Mouse (Mus musculus) MEL (cell line): ENCODE results near the gene Pgls. TPM values are rescaled to one million over a fixed set of nuclear protein-coding genes. Genes with fewer than 3 reads are reported as not detected.
A peak's percentile ranks its signal among the peaks of the same experiment; 100 is the strongest.

Experiments used
- DNase-seq: peaks from one replicate; pipeline ENCODE4 v3.0.0; 2011; ENCODE audit warnings: low read depth, low spot score
- H3K27ac ChIP-seq: 2 replicates; pipeline ENCODE4 v1.5.1; 2012; ENCODE audit warnings: low read depth, mild to moderate bottlenecking, control low read depth, low read length, moderate library complexity; ENCODE audit not compliant: control insufficient read depth
- H3K27me3 ChIP-seq, 2 experiments: fragments of 150-350 bp in 1 of 2; sonication (generic) in 1 of 2; 2 replicates each; pipeline ENCODE4 v1.6.1; 2012; ENCODE audit warnings: low read length in 2 of 2, mild to moderate bottlenecking in 2 of 2, improper control_type of control experiment in 1 of 2, moderate library complexity in 1 of 2; ENCODE audit not compliant: insufficient read depth in 2 of 2, control insufficient read depth in 1 of 2
- H3K36me3 ChIP-seq, 2 experiments: 2 replicates each; pipeline ENCODE4 v1.6.1; 2012 to 2014; ENCODE audit warnings: low read length in 2 of 2, improper control_type of control experiment in 1 of 2, inconsistent platforms in 1 of 2, mild to moderate bottlenecking in 1 of 2; ENCODE audit not compliant: insufficient read depth in 2 of 2, control insufficient read depth in 1 of 2
- H3K4me1 ChIP-seq, 2 experiments: fragments of 150-350 bp in 1 of 2; sonication (generic) in 1 of 2; 2 replicates each; pipeline ENCODE4 v1.6.1; 2012; ENCODE audit warnings: low read length in 2 of 2, improper control_type of control experiment in 1 of 2, mild to moderate bottlenecking in 1 of 2; ENCODE audit not compliant: insufficient read depth in 2 of 2, control insufficient read depth in 1 of 2
- H3K4me3 ChIP-seq, 2 experiments: fragments of 150-350 bp in 1 of 2; sonication (generic) in 1 of 2; 2 replicates each; pipeline ENCODE4 v1.5.1; 2012; ENCODE audit warnings: low read depth in 2 of 2, low read length in 2 of 2, mild to moderate bottlenecking in 2 of 2, moderate library complexity in 2 of 2, control low read depth in 1 of 2, improper control_type of control experiment in 1 of 2; ENCODE audit not compliant: control insufficient read depth in 1 of 2, insufficient read depth in 1 of 2
- H3K79me2 ChIP-seq: 2 replicates; pipeline ENCODE4 v1.6.1; 2012; ENCODE audit warnings: mild to moderate bottlenecking, low read length, moderate library complexity; ENCODE audit not compliant: control insufficient read depth, poor library complexity, insufficient read depth
- H3K9ac ChIP-seq: 2 replicates; pipeline ENCODE4 v1.6.1; 2012; ENCODE audit warnings: low read depth, mild to moderate bottlenecking, control low read depth, low read length, moderate library complexity; ENCODE audit not compliant: control insufficient read depth, poor library complexity, severe bottlenecking
- H3K9me3 ChIP-seq: fragments of 150-350 bp; sonication (generic); replicated peaks from 2 replicates; pipeline ENCODE4 v1.6.1; 2012; ENCODE audit warnings: mild to moderate bottlenecking, low read length, improper control_type of control experiment, moderate library complexity; ENCODE audit not compliant: insufficient read depth
- BHLHE40 ChIP-seq: IDR thresholded peaks from 2 replicates; pipeline ENCODE4 v1.6.1; 2012; ENCODE audit warnings: low read depth, mild to moderate bottlenecking, inconsistent platforms, low read length, improper control_type of control experiment, borderline replicate concordance
- CHD1 ChIP-seq: IDR thresholded peaks from 2 replicates; pipeline ENCODE4 v1.6.1; 2012; ENCODE audit warnings: low read depth, mild to moderate bottlenecking, inconsistent platforms, low read length, improper control_type of control experiment
- ELF1 ChIP-seq: IDR thresholded peaks from 2 replicates; pipeline ENCODE4 v1.6.1; 2014; ENCODE audit warnings: low read depth, mild to moderate bottlenecking, inconsistent platforms, low read length, improper control_type of control experiment, moderate library complexity
- EP300 ChIP-seq, 2 experiments: IDR thresholded peaks; 2 replicates each; pipeline ENCODE4 v1.6.1; 2011; ENCODE audit warnings: improper control_type of control experiment in 2 of 2, low read length in 2 of 2, low read depth in 1 of 2, mild to moderate bottlenecking in 1 of 2
- GABPA ChIP-seq: IDR thresholded peaks from 2 replicates; pipeline ENCODE4 v1.6.1; 2012; ENCODE audit warnings: low read depth, mild to moderate bottlenecking, inconsistent platforms, low read length, improper control_type of control experiment, moderate library complexity
- GATA1 ChIP-seq: IDR thresholded peaks from 2 replicates; pipeline ENCODE4 v1.6.1; 2011; ENCODE audit warnings: low read depth, low read length, improper control_type of control experiment
- HCFC1 ChIP-seq: IDR thresholded peaks from 2 replicates; pipeline ENCODE4 v1.6.1; 2012; ENCODE audit warnings: low read depth, mild to moderate bottlenecking, inconsistent platforms, low read length, improper control_type of control experiment, moderate library complexity
- MAFK ChIP-seq: IDR thresholded peaks from 2 replicates; pipeline ENCODE4 v1.6.1; 2011; ENCODE audit warnings: low read depth, mild to moderate bottlenecking, low read length, improper control_type of control experiment, borderline replicate concordance
- MYB ChIP-seq: IDR thresholded peaks from 2 replicates; pipeline ENCODE4 v1.6.1; 2011; ENCODE audit warnings: mild to moderate bottlenecking, low read depth, low read length, improper control_type of control experiment
- MYC ChIP-seq: IDR thresholded peaks from 2 replicates; pipeline ENCODE4 v1.6.1; 2011; ENCODE audit warnings: low read depth, mild to moderate bottlenecking, low read length, improper control_type of control experiment, moderate library complexity
- NELFE ChIP-seq: IDR thresholded peaks from 2 replicates; pipeline ENCODE4 v1.6.1; 2011; ENCODE audit warnings: low read depth, low read length, improper control_type of control experiment
- NRF1 ChIP-seq: IDR thresholded peaks from 2 replicates; pipeline ENCODE4 v1.6.1; 2014; ENCODE audit warnings: low read depth, mild to moderate bottlenecking, inconsistent platforms, low read length, improper control_type of control experiment, moderate library complexity; ENCODE audit not compliant: poor library complexity, insufficient read depth, severe bottlenecking
- POLR2AphosphoS2 ChIP-seq: IDR thresholded peaks from 2 replicates; pipeline ENCODE4 v1.6.1; 2011; ENCODE audit warnings: low read length, improper control_type of control experiment
- POLR2AphosphoS5 ChIP-seq: IDR thresholded peaks from 2 replicates; pipeline ENCODE4 v1.6.1; 2012; ENCODE audit warnings: low read depth, borderline replicate concordance, mild to moderate bottlenecking, inconsistent platforms, low read length, moderate library complexity, mixed read lengths
- RAD21 ChIP-seq: IDR thresholded peaks from 2 replicates; pipeline ENCODE4 v1.6.1; 2011; ENCODE audit warnings: mild to moderate bottlenecking, low read depth, low read length, improper control_type of control experiment
- RCOR1 ChIP-seq: IDR thresholded peaks from 2 replicates; pipeline ENCODE4 v1.6.1; 2012; ENCODE audit warnings: low read depth, mild to moderate bottlenecking, inconsistent platforms, low read length, improper control_type of control experiment
- SIN3A ChIP-seq: IDR thresholded peaks from 2 replicates; pipeline ENCODE4 v1.6.1; 2012; ENCODE audit warnings: low read length, improper control_type of control experiment, inconsistent platforms
- SMC3 ChIP-seq: IDR thresholded peaks from 2 replicates; pipeline ENCODE4 v1.6.1; 2011; ENCODE audit warnings: low read depth, low read length, improper control_type of control experiment
- TAL1 ChIP-seq: IDR thresholded peaks from 2 replicates; pipeline ENCODE4 v1.6.1; 2012; ENCODE audit warnings: mild to moderate bottlenecking, inconsistent platforms, low read length, moderate library complexity, mixed read lengths
- TBP ChIP-seq: IDR thresholded peaks from 2 replicates; pipeline ENCODE4 v1.8.0; 2011; ENCODE audit warnings: low read depth, low read length, improper control_type of control experiment
- TCF12 ChIP-seq: IDR thresholded peaks from 2 replicates; pipeline ENCODE4 v1.6.1; 2014; ENCODE audit warnings: low read depth, mild to moderate bottlenecking, inconsistent platforms, low read length, improper control_type of control experiment, moderate library complexity
- USF2 ChIP-seq, 2 experiments: IDR thresholded peaks; 2 replicates each; pipeline ENCODE4 v1.6.1; 2011 to 2012; ENCODE audit warnings: improper control_type of control experiment in 2 of 2, low read length in 2 of 2, borderline replicate concordance in 1 of 2, inconsistent platforms in 1 of 2, low read depth in 1 of 2, mild to moderate bottlenecking in 1 of 2; ENCODE audit not compliant: insufficient read depth in 1 of 2
- ZMIZ1 ChIP-seq: IDR thresholded peaks from 2 replicates; pipeline ENCODE4 v1.6.1; 2012; ENCODE audit warnings: low read depth, mild to moderate bottlenecking, inconsistent platforms, low read length, improper control_type of control experiment, moderate library complexity
- polyA plus RNA-seq, 2 experiments: library from polyadenylated mRNA; stranded (reverse) in 1 of 2; unstranded in 1 of 2; fragments of >175 nt in 1 of 2; fragments of >200 nt in 1 of 2; gene quantifications; 2 replicates each; pipeline versions ENCODE4 v1.2.1 to v1.2.4; 2012; ENCODE audit warnings: low replicate concordance in 2 of 2, low read depth in 1 of 2; ENCODE audit not compliant: insufficient read length in 2 of 2, insufficient read depth in 1 of 2, missing spikeins in 1 of 2
- total RNA-seq: library from RNA; depleted of rRNA; stranded (reverse); fragments of 300-350 nt; gene quantifications from 2 replicates; pipeline ENCODE4 v1.2.3, GENCODE M21; 2012

The Pgls gene
- total and polyA plus RNA-seq, 3 experiments: 225 to 257 TPM; not detected in 1

GRCm38 (mm10) chr8:71602666-71603334 lies 10.8 kb downstream of the Pgls start:
- H3K9ac ChIP-seq: no peak overlapping the region
- DNase-seq: no peak
- H3K4me1 ChIP-seq: no peaks in the 10 kb centered on the region
- no peak overlapping the region for H3K4me3 ChIP-seq
- H3K27ac ChIP-seq: no peak overlapping the region
- no peaks in the 10 kb centered on the region for H3K36me3 ChIP-seq
- no peaks in the 10 kb centered on the region for H3K79me2 ChIP-seq
- no peaks in the 10 kb centered on the region for H3K27me3 ChIP-seq
- TF ChIP-seq RCOR1 (no peak), TAL1 (no peak), EP300 (IDR thresholded peaks at IDR 0.05; ENCODE audit: low read depth in 1 of 2, low read length in 2 of 2) (no peak), POLR2AphosphoS2 (no peak), MYC (no peak), CHD1 (no peak), TCF12 (no peak), RAD21 (no peak), MAFK (no peak), SMC3 (no peak)
- H3K9me3 ChIP-seq: no peaks in the 10 kb centered on the region

GRCm38 (mm10) chr8:71604021-71604420 lies 12.0 kb downstream of the Pgls start:
- no peaks in the 10 kb centered on the region for H3K36me3 ChIP-seq
- no peak overlapping the region for H3K27ac ChIP-seq
- no peaks in the 10 kb centered on the region for H3K9me3 ChIP-seq
- H3K9ac ChIP-seq: no peak overlapping the region
- H3K27me3 ChIP-seq: no peaks in the 10 kb centered on the region
- DNase-seq: no peak
- no peak overlapping the region for H3K4me3 ChIP-seq
- no peaks in the 10 kb centered on the region for H3K79me2 ChIP-seq
- no peaks in the 10 kb centered on the region for H3K4me1 ChIP-seq
- no peak for TF ChIP-seq CHD1

DNA sequence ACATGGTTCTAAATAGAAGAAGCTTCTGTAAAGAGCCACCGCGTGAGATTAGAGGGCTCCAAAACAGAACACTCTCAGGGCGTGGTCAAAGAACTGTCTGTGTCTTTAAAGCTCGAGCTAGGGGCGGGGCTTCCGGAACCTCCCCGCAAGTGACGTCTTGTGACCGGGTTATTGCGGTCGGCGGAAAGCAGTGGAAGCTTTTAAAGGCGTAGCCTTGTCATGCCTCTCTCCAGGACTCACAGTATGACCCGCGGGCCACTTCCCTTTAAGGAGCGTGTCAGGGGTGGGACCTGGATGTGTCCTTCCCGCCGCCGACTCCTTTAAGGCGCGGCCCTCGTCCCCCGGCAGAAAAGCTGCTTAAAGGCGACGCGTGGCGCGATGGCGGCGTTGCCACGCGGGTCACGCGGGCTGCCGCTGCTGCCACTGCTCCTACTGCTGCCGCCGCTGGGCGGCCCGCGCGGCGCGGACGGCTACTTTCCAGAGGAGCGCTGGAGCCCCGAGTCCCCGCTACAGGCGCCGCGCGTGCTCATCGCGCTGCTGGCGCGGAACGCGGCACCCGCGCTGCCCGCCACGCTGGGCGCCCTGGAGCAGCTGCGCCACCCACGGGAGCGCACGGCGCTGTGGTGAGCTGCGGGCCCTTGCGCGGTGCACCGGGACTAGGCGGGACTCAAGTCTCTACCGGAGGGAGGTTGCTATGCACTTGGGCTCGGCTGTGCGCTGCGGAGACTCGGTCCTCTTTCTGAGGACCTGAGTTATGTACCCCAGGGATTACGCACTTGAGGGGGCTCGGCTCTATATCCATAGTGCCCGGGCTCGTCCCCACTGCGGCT lies 19.1 kb downstream of the Pgls start, which contains the start of gene Colgalt1:
Gene Colgalt1, plus strand, starts transcription at position 177 of the 830 bp plus-strand sequence.
- peak within 1 kb of the TSS; percentile 86 for H3K9ac ChIP-seq
- H3K27ac ChIP-seq: peak within 1 kb of the TSS; percentile 64
- peaks cover 19% of the 10 kb centered on the region for H3K79me2 ChIP-seq
- H3K27me3 ChIP-seq: no peaks in the 10 kb centered on the region
- peaks cover 0 to 5% of the 10 kb centered on the region in 2 experiments; a peak in 2 of 4 replicates for H3K36me3 ChIP-seq
- peaks cover 6 to 11% of the 10 kb centered on the region in 2 experiments; a peak in 2 of 4 replicates for H3K4me1 ChIP-seq
- peak within 1 kb of the TSS; percentile 81 to 93 for H3K4me3 ChIP-seq
- H3K9me3 ChIP-seq: no peaks in the 10 kb centered on the region
- peak; percentile 99 for DNase-seq
- TF ChIP-seq GATA1 (no peak), BHLHE40 (no peak), POLR2AphosphoS5 (no peak), USF2 (IDR thresholded peaks at IDR 0.05; ENCODE audit: borderline replicate concordance in 1 of 2, insufficient read depth in 1 of 2, low read depth in 1 of 2, low read length in 2 of 2) (peak in 1 of 2 experiments; percentile 69; a peak in 1 of 4 replicates), SIN3A (peak; percentile 99), NELFE (peak; percentile 70), TBP (peak; percentile 86), MYB (no peak), HCFC1 (peak; percentile 87), ELF1 (peak; percentile 86), NRF1 (peak; percentile 34; the same call in 1 of the 2 replicates), GABPA (no peak), ZMIZ1 (0 out of 2 replicates have a peak, but pooled peaks have one; percentile 62)
